Mouse (Mus musculus) E14TG2a.4 (cell line): ENCODE measurements around the gene Akap1.
A peak's percentile ranks its signal among the peaks of the same experiment; 100 is the strongest.

ENCODE experiments used
- H3K27me3 ChIP-seq: 2 replicates; pipeline ENCODE4 v1.6.1; 2014; ENCODE audit warnings: low read length, control low read depth; ENCODE audit not compliant: insufficient read depth
- H3K36me3 ChIP-seq: 2 replicates; pipeline ENCODE4 v1.6.1; 2014; ENCODE audit warnings: low read length, control low read depth; ENCODE audit not compliant: insufficient read depth
- H3K4me1 ChIP-seq: replicated peaks from 2 replicates; pipeline ENCODE4 v1.6.1; 2014; ENCODE audit warnings: low read depth, low read length, control low read depth
- H3K4me3 ChIP-seq: replicated peaks from 2 replicates; pipeline ENCODE4 v1.5.1; 2014; ENCODE audit warnings: mild to moderate bottlenecking, low read length
- H3K9me3 ChIP-seq: 2 replicates; pipeline ENCODE4 v1.6.1; 2014; ENCODE audit warnings: low read length, control low read depth
- CTCF ChIP-seq: conservative IDR thresholded peaks from 2 replicates; pipeline ENCODE4 v1.5.1; 2014; ENCODE audit warnings: low read length
- NANOG ChIP-seq: IDR thresholded peaks from 2 replicates; pipeline ENCODE4 v1.6.1; 2014; ENCODE audit warnings: borderline replicate concordance, low read length, mixed read lengths
- POU5F1 ChIP-seq: IDR thresholded peaks from 2 replicates; pipeline ENCODE4 v1.6.1; 2014; ENCODE audit warnings: low read length, borderline replicate concordance

Gene Akap1

DNA sequence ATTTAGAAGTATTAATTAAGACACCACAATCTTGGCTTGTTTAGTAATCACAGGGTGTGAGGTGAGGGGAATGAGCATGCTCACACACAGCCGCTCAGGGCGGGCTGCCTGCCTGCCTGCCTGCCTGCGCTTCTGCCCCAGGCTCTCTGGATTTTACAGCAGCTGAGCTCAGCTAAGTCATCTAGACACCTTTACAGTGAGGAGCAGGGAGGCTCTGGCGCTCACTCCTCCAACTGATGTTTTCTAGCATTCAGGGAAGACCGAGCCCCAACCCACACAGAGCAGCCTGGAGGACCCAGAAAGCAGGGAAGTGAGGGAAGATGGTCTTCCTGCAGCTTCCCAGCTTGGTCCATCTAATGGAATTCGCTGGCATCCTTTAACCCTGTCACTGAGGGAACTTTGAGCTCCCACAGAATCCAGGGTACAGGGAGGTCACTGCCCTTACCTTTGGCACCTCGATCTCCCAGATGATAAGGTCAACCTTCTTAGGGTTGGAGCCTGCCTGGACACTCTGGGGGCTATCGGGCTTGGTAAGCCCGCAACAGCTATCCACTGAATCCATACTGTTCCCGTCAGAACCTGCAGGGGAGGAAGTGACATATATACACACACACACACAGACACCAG is 23.5 kb downstream of the Akap1 start:
- peaks cover 94% of the 10 kb centered on the region for H3K36me3 ChIP-seq
- TF ChIP-seq POU5F1 (no peak), NANOG (no peak), CTCF (no peak)
- H3K27me3 ChIP-seq, result no peaks in the 10 kb centered on the region
- H3K4me3 ChIP-seq, result no peak overlapping the region
- H3K4me1 ChIP-seq, result peaks cover 98% of the 10 kb centered on the region
- H3K9me3 ChIP-seq, result no peaks in the 10 kb centered on the region

DNA sequence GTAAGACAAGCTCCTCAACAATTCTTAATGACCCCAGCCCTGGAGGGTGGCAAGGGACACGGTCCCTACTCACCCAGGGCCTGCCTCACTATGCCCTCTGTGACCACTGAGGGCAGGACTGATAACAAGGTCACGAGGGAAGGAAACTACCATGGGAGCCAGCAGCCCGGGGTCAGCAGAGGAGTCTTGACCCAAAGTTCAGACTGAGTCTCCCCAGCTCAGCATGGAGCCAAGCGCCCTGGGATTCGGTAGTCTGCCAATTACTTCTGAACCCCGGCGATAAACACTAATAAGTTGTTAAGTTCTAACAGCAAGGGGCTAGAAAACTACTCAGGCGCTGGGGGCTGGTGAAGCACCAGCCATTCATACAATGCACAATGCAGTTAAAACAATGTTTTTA is 24.1 kb downstream of the Akap1 start:
- Histone ChIP-seq H3K4me3 (no peak overlapping the region), H3K4me1 (peaks cover 96% of the 10 kb centered on the region), H3K9me3 (no peaks in the 10 kb centered on the region), H3K36me3 (peaks cover 92% of the 10 kb centered on the region), H3K27me3 (no peaks in the 10 kb centered on the region)
- TF ChIP-seq CTCF (no peak), NANOG (no peak), POU5F1 (no peak)

DNA sequence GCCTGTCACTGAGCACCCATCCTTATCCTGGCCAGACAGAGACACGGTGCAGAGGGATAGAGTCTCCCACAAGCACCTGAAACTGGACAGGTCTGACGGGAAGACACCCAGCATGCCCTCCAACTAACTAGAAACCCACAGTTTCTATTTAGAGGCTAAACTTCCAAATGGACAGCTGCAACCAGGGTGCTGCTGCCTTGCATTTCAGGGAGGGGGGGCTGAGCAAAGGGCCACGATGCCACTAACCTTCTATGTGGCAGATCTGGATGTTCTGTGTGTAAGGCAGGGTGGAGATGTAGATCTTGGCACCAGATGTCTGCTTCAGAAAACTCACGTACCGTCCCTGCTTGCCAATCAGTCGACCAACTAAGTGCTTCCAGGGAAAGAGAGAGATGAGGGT is 25.0 kb downstream of the Akap1 start:
- Histone ChIP-seq H3K36me3 (peaks cover 92% of the 10 kb centered on the region), H3K4me1 (peaks cover 96% of the 10 kb centered on the region), H3K4me3 (no peak overlapping the region), H3K9me3 (no peaks in the 10 kb centered on the region), H3K27me3 (no peaks in the 10 kb centered on the region)
- TF ChIP-seq CTCF (no peak), POU5F1 (no peak), NANOG (no peak)

DNA sequence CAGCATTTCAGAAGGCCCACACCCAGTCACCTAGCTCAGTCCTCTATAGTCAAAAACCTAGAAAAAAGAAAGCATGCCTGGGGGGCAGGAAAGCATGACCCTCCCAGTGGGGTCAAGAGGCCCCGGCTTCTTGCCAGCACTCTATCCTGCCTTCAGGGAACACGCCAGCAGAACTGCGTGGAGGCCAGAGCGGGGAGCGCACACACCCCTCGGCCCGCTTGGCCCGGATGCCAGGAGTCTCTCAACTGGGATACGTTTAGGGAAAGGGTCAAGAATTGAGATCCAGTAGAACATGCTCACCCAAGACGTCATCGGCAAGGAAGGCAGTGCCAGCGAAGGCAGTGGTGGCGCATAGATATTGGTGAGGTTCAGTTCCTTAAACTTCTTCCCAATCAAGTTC is 25.8 kb downstream of the Akap1 start:
- peaks cover 92% of the 10 kb centered on the region for H3K36me3 ChIP-seq
- H3K4me3 ChIP-seq, result no peak overlapping the region
- no peaks in the 10 kb centered on the region for H3K27me3 ChIP-seq
- peaks cover 89% of the 10 kb centered on the region for H3K4me1 ChIP-seq
- H3K9me3 ChIP-seq, result no peaks in the 10 kb centered on the region
- no peak for TF ChIP-seq CTCF
- no peak for TF ChIP-seq POU5F1
- TF ChIP-seq NANOG, result no peak

DNA sequence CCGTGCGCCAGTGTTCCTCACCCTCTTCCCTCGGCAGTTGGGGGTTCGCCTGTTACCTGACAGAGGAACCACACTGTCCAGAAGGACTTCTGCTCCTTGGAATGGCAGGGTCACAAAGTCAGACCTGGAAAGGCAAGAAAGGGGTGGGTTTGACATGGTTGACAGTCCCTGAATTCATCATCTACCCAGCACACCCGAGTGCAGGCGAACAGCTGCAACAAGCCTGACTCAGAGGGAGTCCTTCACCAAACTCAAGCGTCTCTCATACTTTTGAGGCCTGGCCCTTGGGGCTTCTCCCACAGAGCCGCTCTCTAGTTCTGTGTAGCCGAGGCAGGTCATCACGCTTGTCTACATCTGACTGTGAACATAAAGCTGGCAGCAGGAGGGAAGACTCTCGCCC is 29.8 kb downstream of the Akap1 start:
- H3K36me3 ChIP-seq, result peaks cover 94% of the 10 kb centered on the region
- H3K4me1 ChIP-seq, result peaks cover 77% of the 10 kb centered on the region
- TF ChIP-seq POU5F1, result no peak
- TF ChIP-seq NANOG, result no peak
- no peak for TF ChIP-seq CTCF
- no peaks in the 10 kb centered on the region for H3K27me3 ChIP-seq
- H3K4me3 ChIP-seq, result no peak overlapping the region
- no peaks in the 10 kb centered on the region for H3K9me3 ChIP-seq

DNA sequence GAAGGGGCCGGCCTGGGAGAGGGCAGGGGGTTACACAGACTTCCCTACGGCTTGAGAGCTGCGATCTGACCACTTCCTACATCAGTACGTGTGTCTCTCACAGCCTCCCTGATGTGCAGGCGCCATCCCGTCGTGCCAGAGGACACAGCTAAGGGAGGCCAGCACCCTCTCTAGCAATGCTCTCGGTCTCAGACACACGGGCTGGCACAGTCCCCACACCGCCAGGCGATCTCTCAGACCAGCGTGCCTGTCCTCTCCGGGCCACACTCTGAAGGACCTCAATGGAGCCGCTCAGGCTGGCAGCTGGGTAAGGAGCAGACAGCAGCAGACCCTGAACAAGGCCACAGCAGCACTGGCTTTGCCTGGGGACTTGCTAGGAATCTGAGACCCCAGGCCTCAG is 30.3 kb downstream of the Akap1 start:
- Histone ChIP-seq H3K4me1 (peaks cover 73% of the 10 kb centered on the region), H3K36me3 (peaks cover 92% of the 10 kb centered on the region), H3K27me3 (no peaks in the 10 kb centered on the region), H3K4me3 (no peak overlapping the region), H3K9me3 (no peaks in the 10 kb centered on the region)
- TF ChIP-seq POU5F1, result no peak
- no peak for TF ChIP-seq CTCF
- no peak for TF ChIP-seq NANOG

DNA sequence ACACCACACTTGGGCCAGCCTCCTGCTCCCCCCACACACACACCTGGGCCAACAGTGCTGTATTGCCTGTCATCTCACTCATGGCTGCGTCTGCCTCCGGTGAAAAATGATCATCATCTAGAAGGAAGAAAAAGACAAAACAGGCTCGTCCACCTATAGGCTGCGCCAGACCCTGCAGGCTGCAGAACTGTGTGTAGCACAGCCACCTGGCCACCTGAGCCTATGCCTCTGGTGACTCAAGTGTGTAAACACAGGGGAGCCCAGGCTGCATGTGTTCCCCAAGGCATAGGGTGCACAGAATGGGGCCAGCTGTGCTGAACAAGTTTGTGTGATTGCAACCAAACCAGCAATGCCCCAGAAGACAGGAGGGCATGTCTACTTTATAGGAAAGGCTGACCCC is 31.3 kb downstream of the Akap1 start:
- Histone ChIP-seq H3K36me3 (peaks cover 82% of the 10 kb centered on the region), H3K9me3 (no peaks in the 10 kb centered on the region), H3K4me3 (no peak overlapping the region), H3K27me3 (no peaks in the 10 kb centered on the region), H3K4me1 (peaks cover 62% of the 10 kb centered on the region)
- TF ChIP-seq POU5F1 (no peak), NANOG (no peak), CTCF (no peak)

DNA sequence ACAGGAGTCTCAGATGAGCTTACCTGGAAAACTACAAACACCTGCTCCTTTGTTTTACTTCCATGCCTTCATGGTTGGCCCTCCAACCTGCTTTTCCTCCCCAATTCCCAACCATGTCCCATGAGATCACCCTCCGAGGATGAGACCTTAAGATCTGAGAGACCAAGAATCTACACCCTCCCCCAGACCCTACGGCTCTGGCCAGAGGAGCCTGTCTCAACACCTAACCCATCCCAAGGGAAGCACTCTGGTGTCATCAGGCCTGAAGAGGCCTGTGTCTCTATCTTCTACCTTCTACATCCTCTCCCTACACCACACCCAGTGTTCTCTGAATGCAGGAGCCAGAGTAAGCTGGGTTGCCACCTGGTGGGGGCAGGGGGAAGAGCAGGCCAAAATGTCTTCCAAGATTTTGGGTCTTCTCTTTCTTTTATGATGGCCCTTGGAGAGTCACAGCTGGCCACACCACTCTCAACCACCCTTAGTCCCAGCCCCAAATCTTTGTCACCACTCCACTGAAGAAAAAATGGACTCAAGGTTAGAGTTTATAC is 34.1 kb downstream of the Akap1 start:
- H3K36me3 ChIP-seq, result peaks cover 56% of the 10 kb centered on the region
- no peaks in the 10 kb centered on the region for H3K9me3 ChIP-seq
- H3K4me3 ChIP-seq, result no peak overlapping the region
- H3K4me1 ChIP-seq, result peaks cover 44% of the 10 kb centered on the region
- peaks cover 6% of the 10 kb centered on the region; the same call in 1 of the 2 replicates for H3K27me3 ChIP-seq
- TF ChIP-seq POU5F1 (no peak), CTCF (peak; percentile 82), NANOG (no peak)

DNA sequence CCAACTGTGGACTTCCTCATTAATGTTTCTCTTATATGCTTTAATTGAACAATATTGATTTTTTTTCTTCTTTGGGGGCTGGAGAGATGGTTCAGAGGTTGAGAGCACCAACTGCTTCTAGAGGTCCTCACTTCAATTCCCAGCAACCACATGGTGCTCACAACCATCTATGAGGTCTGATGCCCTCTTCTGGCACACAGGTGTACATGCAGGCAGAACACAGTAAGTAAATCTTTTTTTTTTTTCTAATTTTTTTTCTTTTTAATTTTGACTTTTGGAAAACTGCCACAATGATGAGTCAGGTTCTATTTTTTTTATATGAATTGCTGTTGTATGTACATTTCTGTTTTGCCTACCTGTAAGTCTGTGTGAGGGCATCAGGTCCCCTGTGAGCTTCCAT is 35.9 kb downstream of the Akap1 start:
- Histone ChIP-seq H3K4me3 (no peak overlapping the region), H3K27me3 (peaks cover 6% of the 10 kb centered on the region; the same call in 1 of the 2 replicates)
- TF ChIP-seq NANOG (no peak), CTCF (peak; percentile 60)

DNA sequence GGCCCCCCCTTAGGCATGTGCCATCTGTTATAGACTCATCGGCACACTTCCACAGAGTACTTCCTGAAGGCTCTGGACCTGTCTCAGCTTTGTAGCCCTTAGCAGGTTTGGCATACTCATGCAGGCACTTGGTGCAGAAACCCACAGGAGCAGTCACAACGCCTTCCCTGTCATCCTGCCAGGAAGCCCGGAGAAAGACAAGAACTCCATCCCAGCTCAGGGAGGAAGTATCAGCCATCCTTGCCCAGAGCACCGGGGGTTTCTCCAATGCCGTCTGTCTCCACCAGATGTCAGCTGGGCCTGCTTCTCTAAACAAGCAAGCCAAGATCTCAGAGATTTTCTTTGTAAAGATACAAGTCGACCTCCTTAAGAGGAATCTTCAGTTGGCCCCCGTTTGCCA is 38.5 kb downstream of the Akap1 start:
- H3K4me3 ChIP-seq, result no peak overlapping the region
- peaks cover 6% of the 10 kb centered on the region; the same call in 1 of the 2 replicates for H3K27me3 ChIP-seq
- H3K36me3 ChIP-seq, result peaks cover 15% of the 10 kb centered on the region
- H3K9me3 ChIP-seq, result no peaks in the 10 kb centered on the region
- H3K4me1 ChIP-seq, result peaks cover 42% of the 10 kb centered on the region
- no peak for TF ChIP-seq NANOG
- TF ChIP-seq POU5F1, result no peak
- TF ChIP-seq CTCF, result no peak

More for the DNA sequence above, 35.9 kb downstream of the Akap1 start:
- Histone ChIP-seq H3K36me3 (peaks cover 38% of the 10 kb centered on the region), H3K9me3 (no peaks in the 10 kb centered on the region), H3K4me1 (peaks cover 33% of the 10 kb centered on the region)
